Mouse (Mus musculus) layer of hippocampus, adult 11-12 months (tissue): ENCODE measurements at regions not wholly inside any gene's neighbourhood (a gene's known extent, or its start where the extent isn't known, plus 50 kb on each side); places are given as distances from the start of the nearest gene placed in this dataset.

Source experiments
- DNase-seq: peaks from one replicate; pipeline ENCODE4 v3.0.0; 2022; ENCODE audit warnings: low spot score

GRCm38 (mm10) chr13:63627184-63627893, 53.9 kb upstream of the Ptch1 start:
- DNase-seq = no peak

DNA sequence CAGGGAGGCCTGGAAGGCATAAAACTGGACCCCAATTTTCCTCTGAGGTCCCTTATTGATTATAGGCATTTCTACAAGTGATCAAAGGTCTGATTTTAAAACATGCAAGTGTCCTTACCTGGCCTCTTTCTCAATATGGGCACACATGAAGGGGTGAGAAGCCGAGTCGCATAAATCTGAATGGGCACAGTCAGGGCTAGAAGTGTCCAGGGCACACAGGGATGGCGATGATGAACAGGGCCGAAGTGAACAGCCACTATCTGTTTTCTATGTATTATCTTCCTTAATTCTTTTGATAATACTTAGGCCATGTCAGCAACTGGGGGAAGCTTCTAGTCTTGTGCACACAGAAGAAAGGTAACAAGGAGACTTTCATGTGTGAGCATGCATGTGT, 54.5 kb upstream of the Ptch1 start:
- no peak for DNase-seq

DNA sequence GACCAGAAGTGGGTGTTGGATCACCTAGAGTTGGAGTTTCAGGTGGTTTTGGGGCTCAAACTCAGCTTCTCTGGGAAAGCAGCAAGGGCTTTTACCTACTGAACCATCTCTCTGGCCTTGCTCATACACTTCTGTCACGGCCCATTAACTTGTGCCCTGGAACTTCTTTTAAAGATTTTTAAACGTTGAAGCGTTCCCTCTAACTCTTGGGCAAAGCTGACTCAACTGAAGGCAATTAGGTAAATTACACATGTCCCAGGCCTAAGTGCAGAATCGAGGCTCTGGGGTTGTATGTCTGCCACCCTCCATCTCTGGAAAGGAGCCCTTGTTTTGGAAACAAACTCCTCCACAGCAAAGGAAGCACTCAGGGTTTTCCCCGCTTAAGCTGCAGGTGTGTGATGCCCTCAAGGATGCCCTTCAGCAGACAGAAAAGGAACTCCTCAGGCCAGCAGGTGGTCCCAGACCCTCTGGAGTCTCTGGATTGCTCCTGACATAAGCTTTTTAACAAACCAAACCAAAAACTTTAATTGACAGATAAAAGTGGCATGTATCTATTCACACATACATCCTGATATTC, 58.5 kb upstream of the Ptch1 start:
- DNase-seq = no peak

GRCm38 (mm10) chr13:63634294-63634693, 60.9 kb upstream of the Ptch1 start:
- no peak for DNase-seq

- no peak for DNase-seq
Measured at GRCm38 (mm10) chr13:63641649-63642226, 68.3 kb upstream of the Ptch1 start.

DNA sequence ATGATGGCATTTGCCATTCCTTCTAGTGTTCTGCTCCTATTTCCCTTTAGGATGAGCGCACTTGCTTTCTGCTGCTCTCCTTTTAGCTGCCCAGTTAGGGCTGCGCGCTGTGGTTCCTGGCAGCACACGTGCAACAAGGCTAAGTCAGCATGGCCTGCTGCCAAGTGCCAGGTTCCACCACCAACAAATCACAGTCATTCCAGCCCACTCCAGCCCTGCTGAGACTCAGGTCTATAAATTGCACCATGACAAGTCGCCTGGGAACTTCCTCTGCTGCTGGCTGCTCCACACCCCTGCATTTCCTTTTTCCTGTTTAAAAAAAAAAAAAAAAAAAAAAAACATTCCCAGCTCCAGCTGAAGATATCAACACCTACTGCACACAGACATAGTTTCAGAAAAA, 69.2 kb upstream of the Ptch1 start:
- peak; percentile 16 for DNase-seq

DNA sequence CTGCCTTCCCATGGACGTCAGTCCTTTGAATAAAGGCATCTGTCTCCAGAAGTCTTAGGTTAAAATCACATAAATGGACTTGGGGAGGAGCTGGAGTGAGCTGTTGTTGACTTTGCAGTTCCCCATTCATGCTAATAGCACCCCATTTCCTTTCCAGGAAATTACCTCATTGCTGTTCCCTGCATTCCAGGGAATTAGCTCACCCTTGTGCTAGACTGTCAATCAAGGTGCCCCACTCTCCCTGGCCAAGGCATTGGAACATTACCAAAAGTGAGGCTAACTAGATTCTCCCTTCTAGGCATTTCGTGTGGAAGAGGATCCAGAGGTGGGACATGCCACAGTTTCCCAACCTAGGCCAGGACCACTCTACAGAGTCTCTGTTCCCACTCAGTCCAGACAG, 70.0 kb upstream of the Ptch1 start:
- no peak for DNase-seq

DNA sequence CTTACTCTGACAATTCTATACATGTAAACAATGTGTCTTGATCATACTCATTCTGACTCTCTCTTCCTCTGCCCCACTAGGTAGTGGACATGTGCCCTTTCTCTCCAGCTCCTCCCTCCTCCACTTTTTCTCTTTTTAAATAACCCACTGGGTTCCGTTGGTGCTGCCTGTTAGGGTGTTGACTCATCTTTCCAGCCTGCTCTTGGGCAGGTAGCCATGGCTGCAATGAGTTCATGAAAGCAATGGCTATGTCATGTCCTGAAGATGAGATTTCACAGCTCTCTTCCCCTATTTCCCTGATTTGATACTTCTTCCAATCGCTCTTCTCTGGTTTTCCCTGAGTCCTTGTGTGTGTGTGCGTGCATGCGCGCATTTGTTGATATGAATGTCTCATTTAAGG, 70.9 kb upstream of the Ptch1 start:
- no peak for DNase-seq

GRCm38 (mm10) chr13:63649058-63649647, 75.8 kb upstream of the Ptch1 start:
- no peak for DNase-seq

DNA sequence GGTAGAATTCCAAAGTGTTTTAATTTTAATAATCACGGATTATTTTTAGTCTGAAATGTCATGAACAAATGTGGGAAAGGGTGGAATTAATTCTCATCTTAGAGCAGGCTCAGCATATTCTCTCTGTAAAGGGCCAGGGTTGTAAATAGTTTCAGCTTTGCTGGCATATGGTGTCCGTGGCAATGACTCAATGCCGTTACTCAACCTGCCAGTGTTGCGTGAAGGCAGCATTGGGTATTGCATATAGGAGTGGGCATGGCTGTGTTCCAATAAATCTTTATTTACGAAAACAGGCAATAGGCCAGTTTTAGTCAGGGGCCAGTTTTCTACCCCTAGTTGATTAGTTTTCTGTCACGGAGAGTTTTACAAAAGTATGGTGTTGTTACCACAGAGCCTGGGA, 81.1 kb upstream of the Ptch1 start:
- no peak for DNase-seq

DNA sequence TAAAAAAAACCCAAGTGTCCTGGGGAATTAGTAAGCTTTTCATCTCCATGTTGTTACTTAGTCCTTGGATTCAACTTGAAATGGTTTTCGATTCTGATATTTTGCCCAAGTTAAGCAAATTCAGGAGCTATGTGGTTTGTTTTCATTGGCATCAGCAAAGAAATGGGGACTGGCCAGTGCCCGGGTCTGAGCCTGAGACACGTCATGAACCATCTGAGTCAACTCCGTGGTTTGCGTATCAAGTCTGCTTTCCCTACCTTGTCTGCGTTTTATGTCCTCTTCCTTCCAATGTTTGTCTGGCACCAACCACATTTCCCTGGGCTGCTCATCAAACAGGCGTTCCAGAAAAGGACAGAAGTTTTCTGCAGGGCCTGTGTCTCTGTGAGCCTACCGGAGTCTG, 83.7 kb upstream of the Ptch1 start:
- no peak for DNase-seq

- no peak for DNase-seq
Measured at GRCm38 (mm10) chr13:63659412-63659811, 86.0 kb upstream of the Ptch1 start.

DNA sequence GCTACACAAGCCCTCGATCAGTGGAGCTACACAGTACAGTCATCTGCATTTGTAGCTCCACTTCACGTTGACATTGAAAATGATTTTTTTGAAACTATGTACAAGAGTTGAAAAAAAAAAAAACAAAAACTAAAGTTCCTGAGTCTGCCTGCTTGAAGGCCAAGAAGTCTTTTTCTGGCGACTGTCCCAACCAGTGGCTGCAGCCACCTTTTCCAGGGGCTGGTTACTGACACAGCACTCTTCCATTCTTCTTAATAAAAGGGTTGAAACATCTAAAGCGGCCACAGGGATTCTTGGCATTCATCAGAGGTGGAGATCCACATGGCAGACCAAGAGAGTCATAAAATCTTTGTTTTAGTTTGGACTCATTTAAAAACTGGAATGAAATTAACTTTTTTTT, 87.0 kb upstream of the Ptch1 start:
- no peak for DNase-seq

- no peak for DNase-seq
Measured at GRCm38 (mm10) chr13:63668576-63668975, 95.2 kb upstream of the Ptch1 start.

DNA sequence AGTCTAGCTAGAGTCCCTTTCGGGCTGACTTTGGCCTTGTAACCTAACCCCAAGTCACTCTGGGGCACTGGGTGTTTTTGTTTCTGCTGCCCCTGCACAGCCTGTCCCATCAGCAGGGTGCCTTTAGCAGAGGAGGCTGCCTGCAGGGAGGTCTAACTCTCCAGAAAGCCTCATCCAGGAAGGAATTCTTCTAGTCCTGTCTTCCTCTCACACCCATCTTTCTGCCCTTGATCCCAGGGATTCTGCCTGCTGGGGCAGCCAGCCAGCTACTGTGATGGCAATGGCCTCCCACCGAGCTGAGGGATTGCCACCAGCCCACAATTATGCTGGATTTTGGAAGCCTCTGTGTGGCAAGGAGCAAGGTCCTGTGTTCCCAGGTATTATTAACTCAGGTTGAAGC, 95.6 kb upstream of the Ptch1 start:
- DNase-seq = no peak

DNA sequence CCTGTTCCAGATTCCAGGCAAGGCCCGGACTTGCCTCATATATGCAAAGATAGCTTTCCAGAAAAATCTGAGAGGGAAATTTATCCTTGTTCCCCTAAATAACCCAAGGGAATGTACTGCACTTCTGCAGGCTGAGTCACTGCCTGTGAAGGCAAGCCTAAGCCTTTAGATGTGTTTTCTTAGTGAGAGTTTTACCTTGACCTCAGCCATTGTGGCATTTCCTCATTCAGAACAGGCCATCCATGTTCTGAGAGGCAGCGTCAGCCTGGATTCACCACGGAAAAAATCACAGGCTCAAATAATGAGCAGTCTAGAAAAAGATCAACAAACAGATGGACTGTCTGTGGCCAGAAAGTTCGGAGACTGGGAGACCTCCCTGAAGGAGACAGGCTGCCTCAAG, 99.0 kb upstream of the Ptch1 start:
- DNase-seq = no peak

DNA sequence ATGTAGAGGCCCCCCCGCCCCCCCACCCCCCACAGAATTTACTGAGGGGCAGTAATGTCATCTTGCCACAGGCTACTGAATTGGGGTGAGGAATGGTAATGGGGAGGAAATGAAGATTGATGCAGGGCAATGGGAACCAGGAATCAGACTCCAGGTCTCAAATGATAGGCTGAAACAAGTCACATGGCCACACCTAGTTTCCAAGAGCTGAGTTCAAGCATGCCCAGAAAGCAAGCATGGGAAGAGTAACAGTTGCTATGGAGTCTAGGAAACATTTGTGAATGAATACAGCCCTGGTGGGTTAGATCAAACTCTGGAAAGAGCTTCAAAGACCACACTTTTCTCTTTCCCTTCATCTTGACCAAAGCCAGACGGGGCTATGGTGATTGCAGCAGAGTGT, 104.3 kb upstream of the Ptch1 start:
- no peak for DNase-seq

DNA sequence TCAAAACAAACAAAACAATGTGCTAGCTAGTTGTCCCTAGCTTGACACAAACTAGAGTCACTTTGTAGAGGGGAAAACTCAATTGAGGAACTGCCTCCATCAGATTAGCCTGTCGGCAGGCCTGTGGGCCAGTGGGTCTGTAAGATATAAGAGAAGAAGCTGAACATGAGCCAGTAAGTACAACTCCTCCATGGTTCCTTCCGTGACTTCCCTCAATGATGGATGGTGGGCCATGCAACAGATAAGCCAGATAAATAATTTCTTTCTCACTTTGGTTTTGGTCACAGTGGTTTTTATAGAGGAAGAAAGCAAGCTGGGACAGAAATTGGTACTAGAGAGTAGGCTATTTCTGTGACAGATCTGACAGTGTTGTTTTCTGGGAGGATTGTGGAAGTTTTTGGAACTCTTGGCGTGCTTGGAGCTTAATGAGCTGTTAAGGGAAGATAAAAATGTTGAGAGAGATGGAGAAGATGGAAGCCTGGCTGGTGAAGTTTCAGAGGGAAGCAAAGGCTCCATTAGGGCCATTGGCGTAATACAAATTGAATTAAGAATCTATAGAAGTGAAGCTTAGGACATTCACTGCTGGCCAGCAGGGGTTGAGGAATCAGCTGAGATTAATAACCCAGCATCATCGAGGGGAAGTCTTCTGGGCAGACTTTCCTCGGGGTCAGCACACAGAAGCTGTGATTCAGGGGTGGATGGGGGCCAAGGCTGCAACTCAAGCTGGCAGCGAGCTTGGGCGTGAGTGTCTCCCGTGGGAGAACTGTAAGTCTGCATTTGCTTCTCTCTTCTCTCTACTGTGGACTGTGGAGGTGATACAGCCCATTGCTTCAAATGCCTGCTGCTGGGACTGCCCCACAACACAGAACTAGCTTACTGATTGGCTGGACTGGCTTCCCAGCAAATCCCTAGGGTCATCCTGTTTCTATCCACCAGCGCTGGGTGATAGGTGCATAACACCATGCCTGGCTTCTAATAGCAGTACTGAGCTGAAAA, 105.2 kb upstream of the Ptch1 start:
- DNase-seq = no peak

DNA sequence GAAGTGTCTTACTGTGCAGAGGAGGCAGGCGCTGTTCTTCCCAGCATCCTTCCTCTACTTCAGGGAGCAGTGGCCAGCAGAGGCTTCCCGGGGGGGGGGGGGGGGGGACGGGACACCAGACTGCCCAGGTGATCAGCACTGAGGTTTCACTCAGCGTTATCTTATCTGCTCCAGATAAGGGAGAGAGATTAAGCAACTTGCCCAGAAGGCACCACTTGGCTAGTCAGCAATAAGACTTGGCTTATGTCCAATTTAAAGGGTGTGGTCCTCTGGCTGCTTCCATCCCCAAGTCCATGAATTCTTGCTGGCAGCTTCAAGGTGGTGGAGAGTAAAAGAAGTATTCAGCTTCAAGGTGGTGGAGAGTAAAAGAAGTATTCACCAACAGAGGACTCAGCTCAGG, 108.9 kb upstream of the Ptch1 start:
- no peak for DNase-seq

DNA sequence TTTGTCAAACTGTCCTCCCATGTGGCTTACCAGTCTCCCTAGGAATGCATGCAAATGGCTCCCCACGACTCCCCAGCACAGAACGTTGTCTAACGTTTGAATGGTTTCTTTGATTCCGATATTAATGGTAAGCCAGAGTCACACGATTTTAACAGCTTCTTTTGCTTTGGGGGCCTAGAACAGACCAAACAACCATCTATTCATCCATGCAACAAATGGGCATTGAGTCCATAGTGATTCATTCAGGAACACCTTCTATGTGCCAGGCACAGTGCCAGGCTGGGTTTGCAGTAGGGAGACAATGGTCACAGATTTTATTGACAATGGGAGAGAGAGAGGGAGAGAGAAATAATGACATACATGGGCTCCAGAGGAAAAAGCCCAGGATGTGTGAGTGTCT, 118.6 kb upstream of the Ptch1 start:
- DNase-seq = peak; percentile 78

DNA sequence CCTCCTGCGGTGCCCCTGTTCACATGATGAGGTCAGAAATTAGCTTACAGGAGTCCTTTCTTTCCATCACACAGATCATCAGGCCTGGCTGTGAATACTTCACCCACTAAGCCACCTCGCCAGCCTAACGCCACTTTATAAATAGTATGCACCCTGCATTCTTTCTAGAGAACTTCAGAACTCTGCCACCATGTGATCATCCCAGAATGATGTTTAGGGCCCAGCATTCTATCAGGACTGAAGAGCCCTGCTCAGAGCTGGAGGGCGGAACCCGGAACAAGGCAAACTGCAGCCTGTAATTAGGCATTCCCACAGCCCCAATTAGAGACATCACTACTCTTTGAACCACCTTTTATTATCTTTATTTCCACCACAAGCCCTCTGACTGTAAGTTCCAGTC, 120.2 kb upstream of the Ptch1 start:
- no peak for DNase-seq

DNA sequence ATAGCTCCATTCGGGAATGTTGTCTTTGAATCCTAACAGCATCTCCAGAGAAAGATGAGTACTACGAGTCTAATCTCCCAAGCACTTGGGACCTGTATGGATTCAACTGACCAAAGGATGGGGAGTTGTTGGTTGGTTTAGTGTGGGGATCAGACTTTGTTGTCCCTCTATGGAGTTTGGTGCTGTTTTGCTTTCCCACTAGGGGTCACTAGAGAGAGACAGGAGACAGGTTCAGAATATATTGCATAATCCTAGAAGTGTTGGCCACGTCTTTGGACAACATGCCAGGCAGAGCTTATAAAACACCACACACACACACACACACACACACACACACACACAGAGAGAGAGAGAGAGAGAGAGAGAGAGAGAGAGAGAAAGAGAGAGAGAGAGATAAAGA, 118.6 kb upstream of the Ercc6l2 start:
- DNase-seq = peak; percentile 18
